Mouse (Mus musculus): ENCODE measurements around the gene Morn1.
"Not testable (repeated sequence)": the region's sequence is repeated elsewhere in the genome, so short reads cannot be mapped to it uniquely, and the experiment has no call there.

Morn1 gene

DNA sequence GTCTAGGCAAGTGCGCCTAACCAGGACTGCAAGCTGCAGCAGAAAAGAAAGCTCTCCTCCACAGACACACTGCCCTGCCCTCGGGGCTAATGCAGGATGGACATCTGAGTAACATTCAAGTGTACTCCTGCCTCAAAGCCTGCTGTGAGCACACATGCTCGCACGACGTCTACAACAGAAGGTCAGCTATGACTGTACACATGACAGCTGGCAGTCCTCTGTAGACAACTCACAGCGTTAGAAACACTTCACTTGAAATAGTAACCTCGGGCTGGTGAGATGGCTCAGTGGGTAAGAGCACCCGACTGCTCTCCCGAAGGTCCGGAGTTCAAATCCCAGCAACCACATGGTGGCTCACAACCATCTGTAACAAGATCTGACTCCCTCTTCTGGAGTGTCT lies 7.6 kb upstream of the Morn1 start:
- DNase-seq (ENCODE audit: low read depth, low spot score) = not testable (repeated sequence)

DNA sequence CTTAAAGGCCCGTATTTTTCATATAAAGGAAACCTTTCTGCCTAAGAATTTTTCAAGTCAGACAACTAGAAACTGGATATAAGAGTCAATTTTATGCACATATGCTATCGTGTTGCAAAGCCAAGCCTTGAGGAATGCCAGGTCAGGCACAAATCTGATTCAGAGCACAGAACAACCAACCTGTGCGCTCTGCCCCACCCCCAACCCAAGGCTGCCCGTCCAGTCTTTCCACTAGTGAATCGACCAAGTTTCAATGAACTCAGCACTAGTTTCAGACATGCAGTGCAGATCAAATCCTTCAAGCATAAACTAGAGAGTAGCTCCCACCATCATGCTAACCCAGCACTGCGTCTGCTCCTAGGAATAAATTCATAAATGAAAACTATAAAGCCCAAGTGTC lies 6.7 kb upstream of the Morn1 start:
- DNase-seq (ENCODE audit: low read depth, low spot score) = no peak

DNA sequence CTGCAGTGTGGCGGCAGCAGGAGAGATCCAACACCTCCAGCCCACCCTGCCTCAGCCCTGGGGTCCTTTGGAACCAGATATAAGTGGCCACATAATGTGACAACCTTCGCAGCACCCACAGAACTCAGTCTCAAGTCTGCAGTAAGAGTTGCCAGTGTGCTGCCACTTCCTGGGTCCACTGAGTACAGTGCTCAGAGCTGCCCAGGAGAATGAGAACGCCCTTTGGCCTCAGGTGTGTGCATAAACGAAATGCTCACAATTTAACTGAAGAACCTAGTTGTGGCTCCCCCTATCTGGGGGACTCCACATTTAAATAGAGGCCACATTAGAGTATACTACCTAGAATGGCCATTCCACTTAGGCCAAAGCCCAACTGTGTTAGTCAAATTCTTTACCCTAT lies 2.8 kb upstream of the Morn1 start:
- DNase-seq (ENCODE audit: low read depth, low spot score) = no peak

DNA sequence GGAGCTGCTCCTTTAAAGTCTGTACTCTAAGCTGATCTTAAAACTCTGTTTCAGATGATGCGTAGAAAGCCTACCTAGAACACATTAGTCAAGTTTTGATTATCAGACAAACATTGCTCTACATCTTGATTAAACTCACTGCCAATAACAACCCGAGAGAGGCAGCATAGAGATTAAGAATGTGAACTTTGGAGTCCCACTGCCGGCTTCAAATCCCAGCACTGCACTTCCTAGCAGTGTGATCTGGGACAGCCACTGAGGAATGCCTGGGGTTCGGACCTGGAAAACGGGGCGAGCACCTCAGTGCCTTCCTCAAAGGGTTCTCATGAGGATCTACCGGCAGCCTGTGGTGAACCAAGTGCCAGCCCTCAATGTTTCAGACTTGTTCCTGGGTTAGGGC lies 2.0 kb upstream of the Morn1 start:
- no peak for DNase-seq (ENCODE audit: low read depth, low spot score)

DNA sequence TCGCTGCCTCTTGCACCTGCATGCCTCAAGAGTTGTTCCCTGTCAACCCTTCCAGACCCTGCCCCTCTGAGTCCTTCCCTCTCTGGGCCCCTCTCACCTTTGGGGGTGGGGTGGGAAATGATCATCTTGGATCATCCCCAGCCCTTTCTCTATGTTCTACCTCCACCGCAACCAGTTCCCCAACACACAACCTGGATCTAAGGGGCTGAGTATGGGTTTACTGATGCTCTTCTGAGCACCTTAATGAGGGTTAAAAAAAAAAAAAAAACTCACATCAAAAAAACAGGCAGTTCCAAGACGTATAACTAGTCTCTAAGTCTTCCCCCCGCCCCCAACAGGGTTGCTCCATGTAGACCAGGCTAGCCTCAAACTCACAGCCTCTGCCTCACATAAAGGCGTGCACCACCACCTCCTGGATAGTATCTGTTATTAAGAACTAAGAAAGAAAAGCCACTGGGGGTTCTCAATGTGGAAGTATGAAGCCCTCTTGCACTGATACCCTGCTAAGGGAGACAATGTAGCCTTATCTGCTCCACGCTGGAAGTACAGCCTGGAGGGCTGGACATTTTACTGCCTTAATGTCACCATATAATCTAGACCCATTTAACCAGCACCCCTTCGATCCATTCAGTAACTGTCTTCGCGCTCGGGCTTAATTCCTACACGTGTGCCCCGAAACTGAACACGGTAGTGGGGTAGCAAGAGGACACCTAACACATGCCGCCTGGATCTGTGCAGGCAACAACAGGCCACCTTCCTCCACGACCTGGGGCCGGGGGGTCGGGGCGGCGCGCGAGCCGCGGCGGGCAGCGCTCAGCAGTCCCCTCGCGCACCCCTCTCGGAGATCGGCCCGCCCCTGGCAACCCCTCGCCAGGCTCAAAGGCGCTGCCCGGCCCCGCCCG lies 920 bp upstream of the Morn1 start:
- DNase-seq (ENCODE audit: low read depth, low spot score) = no peak

DNA sequence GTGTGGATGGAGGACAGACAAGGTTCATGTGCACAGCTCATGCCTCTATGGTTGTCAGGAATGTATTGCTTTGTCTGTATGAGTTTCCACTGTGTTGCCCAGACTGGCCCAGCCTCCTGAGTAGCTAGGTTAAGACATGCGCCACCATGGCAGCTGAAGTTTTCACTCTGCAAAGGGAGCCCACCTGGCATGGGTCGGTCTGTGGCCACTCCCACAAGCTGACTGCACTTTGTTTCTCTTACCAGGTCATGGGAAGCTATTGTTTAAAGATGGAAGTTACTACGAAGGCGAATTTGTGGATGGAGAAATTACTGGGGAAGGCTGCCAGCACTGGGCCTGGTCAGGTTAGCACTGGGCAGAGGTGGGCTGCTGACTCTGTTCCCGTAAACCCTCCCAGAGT lies 2.9 kb downstream of the Morn1 start:
- DNase-seq (ENCODE audit: low read depth, low spot score) = no peak

DNA sequence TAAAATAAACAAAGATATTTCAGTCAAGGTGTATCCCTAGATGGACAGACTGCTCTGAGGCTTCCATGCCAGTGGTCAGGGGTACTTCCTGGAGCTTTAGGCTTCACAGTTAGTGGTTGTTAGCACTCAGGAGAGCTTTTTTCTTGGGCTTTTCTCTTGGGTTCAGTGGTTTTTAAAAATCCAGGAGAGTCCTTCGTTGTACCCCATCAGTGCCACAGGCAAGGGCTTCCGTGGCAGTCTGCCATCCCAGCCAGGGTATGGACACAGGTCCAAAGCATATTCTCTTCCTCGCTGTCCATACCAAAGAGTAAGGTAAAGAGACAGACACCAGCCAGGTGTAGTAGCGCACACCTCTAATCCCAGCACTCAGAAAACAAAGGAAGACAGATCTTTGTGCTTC lies 3.8 kb downstream of the Morn1 start:
- no peak for DNase-seq (ENCODE audit: low read depth, low spot score)

DNA sequence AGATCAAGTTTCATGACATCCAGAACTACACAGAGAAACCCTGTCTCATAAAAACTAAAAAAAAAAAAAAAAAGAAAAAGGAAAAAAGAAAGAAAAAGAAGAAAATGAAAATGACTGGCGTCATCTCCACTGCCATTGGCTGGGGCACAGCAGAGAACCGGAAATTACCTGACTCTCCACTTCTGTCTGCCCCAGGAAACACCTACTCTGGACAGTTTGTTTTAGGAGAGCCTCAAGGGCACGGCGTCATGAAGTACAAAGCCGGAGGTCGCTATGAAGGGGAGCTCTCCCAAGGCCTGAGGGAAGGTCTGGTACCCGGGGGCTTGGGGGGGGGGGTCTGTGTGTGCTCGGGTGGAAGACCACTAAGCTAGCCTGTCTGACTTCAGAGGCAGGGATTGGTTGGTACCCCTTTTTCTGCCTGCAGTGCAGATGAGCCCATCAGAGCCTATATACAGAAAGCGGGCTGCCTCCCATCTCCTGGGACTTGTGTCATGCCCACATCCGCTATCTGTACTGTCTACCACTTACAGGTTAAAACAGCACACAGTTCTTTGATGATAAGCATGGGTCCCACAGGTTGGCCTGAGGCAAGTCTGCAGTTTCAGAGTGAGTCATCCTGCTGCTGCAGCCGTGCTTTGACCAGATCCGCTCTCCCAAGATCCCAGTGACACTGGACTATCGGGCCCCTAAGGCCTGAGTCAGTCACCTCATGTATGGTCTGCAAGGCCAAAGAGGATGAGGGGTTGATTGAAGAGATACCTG lies 4.5 kb downstream of the Morn1 start:
- no peak for DNase-seq (ENCODE audit: low read depth, low spot score)

DNA sequence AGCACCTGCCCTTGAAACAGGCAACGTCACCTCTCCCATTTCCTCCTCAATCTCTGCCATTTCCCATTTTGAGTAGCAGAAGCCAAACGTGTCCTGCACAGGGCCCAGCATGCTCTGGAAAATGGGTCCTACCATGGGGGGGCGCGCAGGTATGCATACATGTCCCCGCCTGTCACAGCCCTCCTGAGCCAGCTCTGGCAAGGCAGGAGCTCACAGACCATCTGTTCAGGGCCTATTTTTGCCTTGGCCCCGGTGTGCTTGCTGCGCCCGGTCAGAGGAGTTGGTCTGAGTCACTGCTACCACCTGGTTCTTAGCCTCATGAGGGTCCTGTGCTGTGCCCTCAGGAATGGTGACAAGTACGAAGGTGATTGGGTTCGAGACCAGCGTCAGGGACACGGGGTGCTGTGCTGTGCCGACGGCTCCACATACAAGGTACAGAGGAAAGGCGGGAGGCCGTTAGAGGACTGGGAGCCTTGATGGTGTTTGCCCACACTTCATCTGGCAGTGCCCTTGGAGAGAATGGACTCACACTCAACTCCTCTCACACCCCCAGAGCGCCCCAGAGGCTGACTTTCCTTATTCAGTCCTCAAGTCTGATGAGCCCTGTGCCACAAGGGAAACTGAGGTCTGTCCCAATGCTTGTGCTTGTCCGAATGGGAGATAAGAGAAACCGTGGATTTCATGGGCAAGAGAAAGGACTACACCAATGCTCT lies 6.5 kb downstream of the Morn1 start:
- DNase-seq (ENCODE audit: low read depth, low spot score) = no peak

DNA sequence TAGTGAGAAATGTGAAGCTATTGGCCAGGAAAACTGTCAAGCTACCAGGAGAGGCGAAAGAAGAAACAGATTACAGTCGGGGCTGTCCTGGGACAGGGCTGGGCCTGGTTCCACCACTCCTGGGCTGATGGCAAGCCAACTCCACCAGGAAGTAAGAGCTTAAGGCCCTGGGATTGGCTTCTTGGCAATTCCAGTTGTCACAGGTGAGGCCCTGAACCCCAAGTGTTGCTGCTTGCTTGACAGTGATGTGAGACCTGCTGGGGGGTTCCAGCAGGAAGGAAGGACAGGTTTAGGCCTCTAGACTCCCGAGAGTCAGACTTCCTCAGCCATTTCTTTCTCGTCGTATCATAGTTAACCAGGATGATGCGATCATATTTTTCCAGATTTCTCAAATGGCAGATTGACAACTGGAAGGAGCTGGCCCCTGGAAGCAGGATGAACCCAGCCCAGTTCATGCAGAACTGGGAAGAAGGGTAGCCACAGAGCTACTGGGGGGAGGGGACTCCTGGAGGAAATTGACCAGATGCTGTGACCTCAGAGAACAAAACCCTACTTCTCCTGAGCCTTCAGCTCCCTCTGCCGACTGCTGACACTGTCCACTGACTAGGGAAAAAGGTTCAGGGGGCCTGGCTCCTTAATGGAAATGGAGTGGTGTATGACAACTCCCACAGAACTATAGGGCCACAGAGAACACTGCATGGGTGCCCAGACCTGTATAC lies 7.2 kb downstream of the Morn1 start:
- DNase-seq (ENCODE audit: low read depth, low spot score) = no peak

DNA sequence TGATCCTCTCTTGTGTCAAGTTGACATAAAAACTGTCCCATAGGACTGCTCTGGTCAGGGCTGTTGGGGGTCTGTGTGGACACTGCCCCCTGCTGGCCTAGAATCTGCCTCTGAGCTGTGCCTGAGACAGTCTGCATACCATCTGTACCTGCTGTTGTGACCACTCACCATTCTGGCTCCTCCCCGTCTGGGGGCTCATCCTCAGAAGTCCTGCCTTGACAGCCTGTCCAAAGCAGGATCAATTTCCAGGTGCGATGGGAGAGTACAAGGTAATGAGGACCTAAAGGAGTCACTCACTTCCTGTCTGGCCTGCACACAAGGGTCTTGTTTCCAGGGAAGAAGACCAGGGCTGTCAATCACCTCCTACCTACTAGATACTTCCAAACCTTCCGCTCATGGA lies 8.2 kb downstream of the Morn1 start:
- peak; percentile 74 for DNase-seq (ENCODE audit: low read depth, low spot score)

DNA sequence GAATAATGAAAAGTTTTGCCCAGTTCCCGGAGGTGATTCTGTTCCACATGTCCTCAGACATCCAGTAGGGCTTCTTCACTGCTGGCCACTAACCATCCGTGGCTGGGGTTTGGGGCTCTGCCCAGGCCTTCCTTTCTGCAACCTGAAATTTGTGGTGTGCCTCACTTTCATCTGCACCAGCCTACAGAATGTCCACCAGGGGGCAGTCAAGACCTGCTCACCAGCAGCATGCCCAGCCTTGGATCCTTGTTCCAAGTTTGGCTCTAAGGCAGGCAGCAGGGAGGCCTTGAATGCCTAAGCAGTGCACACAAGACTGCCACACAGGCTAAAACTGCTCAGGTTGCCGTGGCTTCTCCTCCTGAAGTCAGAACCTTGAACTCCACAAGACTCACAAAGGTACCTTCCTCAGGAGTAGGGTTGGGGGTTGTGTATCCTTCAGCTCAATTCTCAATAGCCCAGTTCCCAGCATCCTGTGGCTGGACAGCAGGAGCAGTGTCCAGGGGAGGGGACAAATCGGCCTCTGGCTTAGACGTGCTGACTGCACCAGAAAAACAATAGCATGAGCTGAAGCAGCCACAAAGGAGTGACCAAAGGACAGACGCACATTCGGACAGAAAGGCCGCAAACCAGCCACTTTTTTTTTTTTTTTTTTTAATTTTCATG lies 9.0 kb downstream of the Morn1 start:
- peak; percentile 94 for DNase-seq (ENCODE audit: low read depth, low spot score)

DNA sequence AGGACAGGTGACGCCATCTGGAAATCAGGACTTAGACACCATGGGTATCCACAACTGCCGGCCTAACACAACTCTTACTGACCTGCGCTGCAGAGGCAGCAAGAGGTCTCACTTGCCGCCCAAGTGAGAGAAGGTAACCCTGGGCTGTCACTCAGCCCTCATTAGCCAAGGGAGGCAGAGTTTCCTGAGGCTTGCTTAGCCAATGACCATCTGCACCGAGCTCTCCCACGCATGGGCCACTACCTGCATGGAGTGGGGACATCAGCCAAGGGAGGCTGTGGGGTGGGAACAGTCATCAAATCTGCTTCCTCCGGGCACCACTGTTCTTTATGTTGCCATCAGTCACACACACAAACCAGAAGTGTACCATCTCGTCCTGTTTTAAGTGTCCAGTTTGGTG lies 9.6 kb downstream of the Morn1 start:
- no peak for DNase-seq (ENCODE audit: low read depth, low spot score)

DNA sequence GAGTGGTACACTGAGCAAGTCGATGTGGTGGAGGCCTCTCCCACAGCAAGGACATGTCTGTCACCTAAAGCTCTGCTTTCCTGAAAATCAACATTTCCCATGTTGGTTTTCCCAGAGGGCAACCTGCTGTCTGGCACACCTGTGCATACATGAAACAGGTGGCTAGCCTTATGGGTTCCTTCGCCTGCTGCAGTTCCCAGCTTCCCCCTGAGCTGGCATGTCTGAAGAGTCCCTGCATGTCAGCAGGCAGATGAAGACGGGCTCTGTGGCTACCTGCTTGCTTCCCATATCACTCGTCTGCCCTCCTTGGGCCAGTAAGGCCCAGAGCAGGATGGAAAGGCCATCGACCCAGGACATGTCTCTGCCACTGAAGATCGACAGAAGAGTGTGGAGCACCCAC lies 11.1 kb downstream of the Morn1 start:
- DNase-seq (ENCODE audit: low read depth, low spot score) = no peak

DNA sequence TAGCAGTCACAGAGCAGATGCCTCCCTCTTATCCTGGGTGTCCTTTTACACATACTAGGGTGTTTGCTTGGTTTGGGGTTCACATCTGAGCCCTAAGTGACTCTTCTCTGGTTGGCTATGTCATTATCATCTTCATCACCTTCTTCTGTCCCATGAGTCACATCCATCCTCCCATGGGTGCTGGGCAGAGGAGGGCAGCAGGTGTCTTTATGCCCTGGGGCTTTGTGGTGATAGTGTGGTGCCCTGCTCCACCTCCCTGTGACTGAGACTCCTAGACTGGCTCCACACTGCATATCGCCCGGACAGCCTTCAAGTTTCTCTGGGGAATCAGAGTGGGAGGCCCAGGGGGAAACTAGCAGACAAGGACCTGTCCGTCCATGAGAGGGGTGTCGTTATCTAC lies 12.2 kb downstream of the Morn1 start:
- no peak for DNase-seq (ENCODE audit: low read depth, low spot score)

DNA sequence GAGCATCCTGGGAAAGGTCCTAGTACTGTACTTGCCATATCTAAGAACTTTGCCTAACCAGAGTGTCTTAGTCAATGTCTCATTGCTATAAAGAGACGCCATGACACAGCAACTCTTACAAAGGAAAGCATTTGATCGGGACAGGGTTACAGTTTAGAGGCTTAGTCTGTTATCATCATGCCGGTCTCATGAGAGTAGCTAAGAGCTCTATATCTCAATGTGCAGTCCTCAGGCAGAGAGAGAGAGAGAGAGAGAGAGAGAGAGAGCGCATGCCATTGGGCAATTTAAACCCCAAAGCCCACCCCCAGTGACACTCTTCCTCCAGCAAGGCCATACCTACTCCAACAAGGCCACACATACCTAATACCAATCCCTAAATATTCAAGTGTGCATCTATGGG lies 21.5 kb downstream of the Morn1 start:
- DNase-seq (ENCODE audit: low read depth, low spot score) = no peak

DNA sequence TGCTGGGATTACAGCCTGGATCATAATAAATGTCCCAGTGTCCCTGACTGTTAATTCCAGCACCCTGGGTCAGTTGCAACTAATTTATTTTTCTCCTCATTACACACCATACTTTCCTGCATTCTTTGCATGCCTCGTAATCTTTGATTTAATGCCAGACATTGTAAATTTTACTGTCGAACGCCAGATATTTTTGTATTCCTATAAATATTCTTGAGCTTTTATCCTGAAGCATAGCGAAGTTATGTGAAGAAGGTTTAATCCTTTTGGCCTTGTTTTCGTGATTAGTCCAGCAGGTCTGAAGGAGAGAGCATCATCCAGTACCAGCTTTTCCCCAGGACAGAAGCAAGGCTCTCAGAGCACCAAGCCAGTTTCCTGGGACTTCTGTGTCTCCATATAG lies 23.1 kb downstream of the Morn1 start:
- no peak for DNase-seq (ENCODE audit: low read depth, low spot score)

DNA sequence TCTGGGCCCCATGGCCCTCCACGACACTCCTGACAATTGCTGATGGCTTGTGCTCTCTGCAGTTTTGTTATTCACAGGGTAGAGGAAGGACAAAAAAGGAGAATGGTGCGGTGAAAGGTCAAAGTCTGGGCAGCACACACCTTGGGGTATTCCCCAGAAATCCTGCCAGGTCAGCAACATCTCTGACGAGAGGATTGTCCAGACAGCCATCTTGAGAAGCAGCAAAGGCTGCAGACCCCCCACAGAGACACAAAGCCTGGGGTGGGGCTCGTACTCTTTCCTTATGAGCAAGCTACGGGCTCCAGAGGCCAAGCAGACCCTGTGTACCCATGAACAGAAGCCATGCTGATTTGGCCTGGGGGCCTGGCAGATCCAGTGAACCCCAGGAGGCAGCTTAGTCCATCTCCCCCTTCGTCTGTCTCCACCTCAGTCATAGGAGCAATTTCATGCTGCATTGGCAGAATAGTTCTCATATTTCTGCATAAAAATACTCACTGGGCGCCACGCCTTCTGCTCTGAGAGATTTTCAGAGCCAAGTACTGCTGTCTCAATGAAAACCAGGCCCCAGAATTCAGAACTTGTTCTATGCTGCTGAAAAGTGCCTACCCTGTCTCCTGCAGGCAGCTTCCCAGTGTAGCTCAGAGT lies 27.5 kb downstream of the Morn1 start:
- DNase-seq (ENCODE audit: low read depth, low spot score) = no peak

DNA sequence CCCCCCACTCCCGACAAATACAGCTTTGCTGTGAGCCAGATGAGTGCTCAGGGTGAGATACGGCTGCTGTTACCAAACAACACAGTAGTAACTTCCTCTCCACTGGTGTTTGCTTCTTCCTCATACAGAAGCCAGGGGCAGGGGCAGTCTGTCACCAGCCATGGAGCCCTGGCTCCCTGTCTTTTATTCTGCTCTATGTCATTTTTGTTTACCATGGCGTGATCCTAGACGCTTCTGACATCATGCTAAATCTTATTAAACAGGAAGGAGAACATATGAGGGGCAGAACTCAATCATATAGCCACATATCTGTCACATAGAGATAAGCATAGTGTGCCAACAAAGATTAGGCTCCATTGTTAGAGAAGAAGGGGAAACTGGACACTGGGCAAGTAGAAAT lies 30.2 kb downstream of the Morn1 start:
- DNase-seq (ENCODE audit: low read depth, low spot score) = no peak

DNA sequence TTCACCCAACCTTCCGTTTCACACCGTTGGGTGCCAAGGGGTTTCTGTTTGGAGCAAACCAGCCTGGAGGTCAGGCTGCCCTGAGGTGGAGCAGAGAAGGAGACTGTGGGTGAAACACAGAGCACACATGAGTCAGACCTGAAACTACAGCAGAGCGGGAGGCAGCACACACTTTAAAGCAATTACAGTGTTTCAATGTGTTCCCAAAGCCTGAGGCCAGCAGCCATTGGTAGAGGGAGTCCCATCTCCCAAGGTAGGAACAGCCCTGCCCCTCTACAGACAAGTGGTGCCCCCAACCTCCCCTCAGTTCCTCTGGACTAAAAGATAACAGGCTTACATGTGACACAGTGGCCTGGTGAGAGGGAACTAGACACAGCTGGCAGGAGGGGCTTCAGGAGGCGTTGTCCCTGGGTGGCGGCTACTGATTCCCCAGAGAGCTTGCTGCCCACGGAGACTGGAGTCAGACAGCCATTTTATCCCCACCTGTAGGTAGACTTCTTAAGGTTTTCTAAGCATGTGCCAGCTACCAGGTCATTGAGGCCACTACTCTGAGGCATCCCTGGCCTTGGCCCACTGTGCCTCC lies 31.1 kb downstream of the Morn1 start:
- no peak for DNase-seq (ENCODE audit: low read depth, low spot score)
